Mouse (Mus musculus) bone marrow, adult 2 months (tissue): ENCODE measurements around the gene Slc29a2.

Experiments used
- CTCF ChIP-seq: fragments of 200-500 bp; IDR thresholded peaks from 2 replicates; pipeline ENCODE4 v1.5.1; 2011; ENCODE audit warnings: low read length, control low read depth; ENCODE audit not compliant: control insufficient read depth, insufficient read depth
- POLR2A ChIP-seq: fragments of 200-500 bp; IDR thresholded peaks from 2 replicates; pipeline ENCODE4 v1.6.1; 2011; ENCODE audit warnings: low read depth, mild to moderate bottlenecking, control low read depth, low read length, borderline replicate concordance; ENCODE audit not compliant: control insufficient read depth

DNA sequence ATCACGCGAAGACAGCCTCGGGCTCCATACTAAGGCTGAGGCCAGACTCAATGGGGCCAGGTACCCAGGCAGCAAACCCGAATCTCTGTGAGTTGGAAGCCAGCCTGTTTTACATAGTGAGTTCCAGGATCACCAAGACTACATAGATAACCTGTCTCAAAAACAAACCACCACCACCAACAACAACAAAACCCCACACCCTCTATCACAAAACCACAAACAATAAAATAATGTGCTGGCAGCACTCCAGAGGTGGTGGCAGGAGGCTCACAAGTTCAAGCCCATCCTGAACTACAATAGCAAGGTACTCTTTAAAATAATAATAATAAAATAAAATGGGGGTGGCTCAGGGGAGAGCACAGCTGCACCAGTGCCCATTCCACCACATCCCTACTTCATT, 12.9 kb downstream of the Slc29a2 start:
- TF ChIP-seq POLR2A: no peak
- TF ChIP-seq CTCF: no peak
